Mouse (Mus musculus) left cerebral cortex, adult 9 months (tissue): ENCODE results near the gene Ncapd3.

ENCODE experiments used
- DNase-seq, 2 experiments: peaks; one replicate each; pipeline ENCODE4 v3.0.0; 2022; ENCODE audit warnings: low spot score in 2 of 2

Ncapd3 gene

GRCm38 (mm10) chr9:27122963-27123362 lies 93.0 kb downstream of the Ncapd3 start:
- DNase-seq: no peak

GRCm38 (mm10) chr9:27123947-27124346 lies 94.0 kb downstream of the Ncapd3 start:
- peak; percentile 56 to 75 for DNase-seq

GRCm38 (mm10) chr9:27125450-27125849 lies 95.5 kb downstream of the Ncapd3 start:
- no peak for DNase-seq

GRCm38 (mm10) chr9:27126543-27126942 lies 96.6 kb downstream of the Ncapd3 start:
- no peak for DNase-seq

- DNase-seq: no peak
These were observed 98.7 kb downstream of the Ncapd3 start for GRCm38 (mm10) chr9:27128629-27129028.

GRCm38 (mm10) chr9:27134410-27134809 lies 104.4 kb downstream of the Ncapd3 start:
- DNase-seq: peak in 1 of 2 experiments; percentile 72

GRCm38 (mm10) chr9:27135372-27135771 lies 105.4 kb downstream of the Ncapd3 start:
- no peak for DNase-seq

- no peak for DNase-seq
These were observed 106.7 kb downstream of the Ncapd3 start for GRCm38 (mm10) chr9:27136651-27137050.

- DNase-seq: no peak
These were observed 110.6 kb downstream of the Ncapd3 start for GRCm38 (mm10) chr9:27140432-27141065.

GRCm38 (mm10) chr9:27144271-27144840 lies 114.4 kb downstream of the Ncapd3 start:
- no peak for DNase-seq
